Mouse (Mus musculus) heart, postnatal 14 days (tissue): Measurements from ENCODE around the gene Gata1. TPM values are rescaled to one million over a fixed set of nuclear protein-coding genes. Genes with fewer than 3 reads are reported as not detected.
"Not testable (repeated sequence)": the region's sequence is repeated elsewhere in the genome, so short reads cannot be mapped to it uniquely, and the experiment has no call there.

Experiments used
- DNase-seq, 2 experiments: peaks; one replicate each; pipeline ENCODE4 v3.0.0; 2021 to 2022
- intact Hi-C: fragments of 180-260 bp; cut with DNase I; formaldehyde crosslinking; loops from one replicate; pipeline ENCODE4 v1.15.1; 2025
- long read RNA-seq, 2 experiments: library from polyadenylated mRNA; stranded (forward); transcript quantifications; one replicate each; pipeline ENCODE4 v2.0.0; 2021
- total RNA-seq, 2 experiments: library from RNA; stranded (reverse); gene quantifications; 2 replicates each; pipeline ENCODE4 v1.2.3; 2021

Gata1 gene
- total RNA-seq: not detected
- long read RNA-seq, experiment 1, partial matches to known transcripts: 0 of 1 reads
- long read RNA-seq, experiment 1, other reads (novel, unspliced or antisense): 1 of 1 reads
- long read RNA-seq, experiment 2: 0 reads

DNA sequence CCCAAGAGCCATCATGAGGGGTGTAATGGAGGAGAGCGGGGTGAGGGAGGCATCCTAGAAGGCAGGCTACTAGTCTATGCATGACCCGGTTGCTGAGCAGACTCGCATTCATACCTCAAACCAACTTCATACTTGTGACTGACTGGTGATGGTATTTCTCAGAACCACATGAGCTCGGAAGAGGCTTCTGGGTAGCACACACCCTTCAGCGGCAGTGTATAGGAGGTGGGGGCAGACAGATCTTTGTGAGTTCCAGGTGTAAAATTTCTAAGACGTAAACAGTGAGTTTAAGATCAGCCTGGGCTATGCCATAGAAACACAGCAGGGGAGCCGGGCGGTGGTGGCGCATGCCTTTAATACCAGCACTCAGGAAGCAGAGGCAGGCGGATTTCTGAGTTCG is at the start of gene Gata1:
Gata1 (minus strand) TSS at position 180 of the 400 bp plus-strand sequence.
- no peak for DNase-seq
- intact Hi-C loops: no loop called here

DNA sequence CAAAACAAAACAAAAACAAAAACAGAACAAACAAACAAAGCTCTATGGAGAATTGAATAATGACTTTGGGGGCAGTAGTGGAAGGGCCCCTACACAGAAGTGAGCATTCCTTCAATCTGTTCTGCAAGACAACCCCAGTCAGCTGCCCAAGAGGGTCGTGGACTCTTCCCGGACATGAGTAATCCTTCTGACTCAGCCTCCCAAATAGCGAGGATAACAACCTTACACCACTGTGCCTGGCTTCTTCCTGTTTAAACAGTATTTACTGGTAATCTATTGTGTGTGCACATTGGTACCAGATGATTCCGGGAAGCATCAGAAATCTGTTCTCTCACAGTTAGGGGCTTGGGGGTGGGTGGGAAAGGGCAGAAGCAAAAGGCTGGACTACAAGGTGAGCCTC is 48.9 kb upstream of the Gata1 start:
- DNase-seq: no peak
- intact Hi-C loops: no loop called here

DNA sequence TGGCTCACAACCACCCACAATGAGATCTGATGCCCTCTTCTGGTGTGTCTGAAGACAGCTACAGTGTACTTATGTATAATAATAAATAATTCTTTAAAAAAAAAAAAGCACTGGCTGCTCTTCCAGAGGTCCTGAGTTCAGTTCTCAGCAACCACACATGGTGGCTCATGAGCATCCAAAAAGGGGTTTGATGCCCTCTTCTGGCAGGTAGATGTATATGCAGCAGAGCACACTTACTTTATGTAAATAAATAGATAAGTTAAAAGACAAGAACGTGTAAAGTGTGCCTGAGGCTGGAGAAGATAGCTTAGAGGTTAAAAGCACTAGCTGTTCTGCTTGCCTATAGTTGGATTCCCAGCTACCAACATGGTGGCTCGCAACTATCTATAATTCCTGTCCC is 46.9 kb upstream of the Gata1 start:
- DNase-seq: no peak
- intact Hi-C loops: no loop called here

DNA sequence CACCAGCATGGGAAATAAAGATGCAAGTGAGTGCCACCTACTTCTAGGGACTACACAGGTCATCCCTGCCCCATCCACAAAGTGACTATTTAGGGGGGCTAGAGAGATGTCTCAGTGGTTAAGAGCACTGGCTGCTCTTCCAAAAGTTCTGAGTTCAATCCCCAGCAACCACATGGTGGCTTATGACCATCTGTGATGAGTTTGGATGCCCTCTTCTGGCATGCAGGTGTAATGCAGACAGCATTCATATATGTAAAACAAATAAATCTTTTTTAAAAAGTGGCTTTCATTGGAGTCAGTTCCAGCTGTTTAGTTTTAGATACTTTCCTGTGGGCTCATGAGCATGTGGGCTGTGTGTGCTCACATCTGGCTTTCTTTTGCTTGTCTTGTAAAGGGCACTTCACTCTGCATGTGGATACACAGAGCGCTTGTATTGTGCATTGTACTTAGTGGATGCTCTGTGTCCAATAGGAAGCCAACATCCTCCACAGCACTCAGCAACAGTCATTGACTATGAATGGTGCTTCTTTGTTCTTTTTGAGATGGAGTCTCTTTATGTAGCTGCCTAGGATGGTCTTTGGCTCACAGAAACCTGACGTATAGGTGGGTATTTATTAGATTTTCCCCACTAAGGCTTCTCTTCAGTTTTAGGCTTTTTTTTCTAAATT is 42.4 kb upstream of the Gata1 start:
- intact Hi-C loops: no loop called here
- no peak for DNase-seq

DNA sequence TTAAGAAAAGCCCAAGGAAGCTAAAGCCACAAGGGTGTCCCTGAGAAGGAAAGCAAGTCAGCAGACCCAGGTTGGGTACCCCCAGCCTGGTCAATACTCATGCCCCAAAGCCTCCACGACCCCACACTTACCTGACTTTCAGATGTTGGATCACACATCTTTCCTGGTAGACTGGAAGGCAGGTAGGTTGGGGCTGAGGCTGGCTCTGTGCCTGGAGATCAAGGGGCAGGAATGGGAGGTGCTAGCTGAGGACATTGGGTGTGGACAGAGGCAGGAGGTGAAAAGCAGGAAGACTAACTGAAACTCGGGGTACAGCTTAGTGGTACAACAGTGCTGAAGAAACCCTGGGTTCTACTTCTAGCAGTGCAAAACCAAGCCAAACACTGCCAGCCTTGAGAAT is 40.4 kb upstream of the Gata1 start, which contains the start of gene Glod5:
Glod5 (minus strand) TSS at position 207 of the 400 bp plus-strand sequence.
- no peak for DNase-seq
- intact Hi-C loops: no loop called here

DNA sequence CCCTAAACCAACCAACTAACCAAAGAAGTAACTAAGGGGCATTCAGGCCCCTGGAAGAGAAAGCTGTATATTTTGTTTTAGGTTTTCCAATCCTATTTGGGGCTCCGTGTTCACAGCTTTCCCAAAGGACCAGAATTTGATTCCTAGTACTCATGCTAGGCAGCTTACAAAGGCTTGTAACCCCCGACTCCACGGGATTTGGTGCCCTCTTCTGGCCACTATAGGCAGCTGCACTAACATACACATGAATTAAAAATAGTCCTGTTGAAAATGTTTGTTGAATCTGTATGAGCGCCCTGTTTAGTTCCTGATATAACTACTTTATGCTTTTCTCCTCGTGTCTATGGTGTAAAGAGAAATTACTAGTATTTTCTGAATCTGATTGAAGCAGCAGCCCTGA is 39.3 kb upstream of the Gata1 start:
- intact Hi-C loops: loop anchor here (2.0 kb wide), 1 partner anchor 104 kb away; no protein-coding TSS in a partner anchor
- DNase-seq: peak; percentile 16 to 51

DNA sequence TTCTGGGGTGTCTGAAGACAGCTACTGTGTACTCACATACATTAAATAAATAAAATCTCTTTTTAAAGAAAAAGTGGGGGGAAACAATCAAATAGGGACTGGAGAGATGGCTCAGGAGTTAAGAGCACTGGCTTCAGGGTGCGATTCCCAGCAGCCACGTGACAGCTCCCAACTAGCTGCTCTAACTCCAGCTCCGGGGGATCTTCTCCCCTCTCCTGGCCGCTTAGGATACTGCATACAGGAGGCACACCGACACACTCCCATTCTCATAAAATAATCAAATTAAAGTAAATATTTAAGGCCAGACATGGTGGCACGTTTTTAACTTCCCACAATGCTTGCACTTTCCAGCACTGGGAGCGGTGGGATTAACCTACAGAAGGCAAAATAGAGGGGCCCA is 37.8 kb upstream of the Gata1 start:
- DNase-seq: peak in 1 of 2 experiments; percentile 12
- intact Hi-C loops: loop anchor here (2.0 kb wide), 1 partner anchor 103 kb away; no protein-coding TSS in a partner anchor

DNA sequence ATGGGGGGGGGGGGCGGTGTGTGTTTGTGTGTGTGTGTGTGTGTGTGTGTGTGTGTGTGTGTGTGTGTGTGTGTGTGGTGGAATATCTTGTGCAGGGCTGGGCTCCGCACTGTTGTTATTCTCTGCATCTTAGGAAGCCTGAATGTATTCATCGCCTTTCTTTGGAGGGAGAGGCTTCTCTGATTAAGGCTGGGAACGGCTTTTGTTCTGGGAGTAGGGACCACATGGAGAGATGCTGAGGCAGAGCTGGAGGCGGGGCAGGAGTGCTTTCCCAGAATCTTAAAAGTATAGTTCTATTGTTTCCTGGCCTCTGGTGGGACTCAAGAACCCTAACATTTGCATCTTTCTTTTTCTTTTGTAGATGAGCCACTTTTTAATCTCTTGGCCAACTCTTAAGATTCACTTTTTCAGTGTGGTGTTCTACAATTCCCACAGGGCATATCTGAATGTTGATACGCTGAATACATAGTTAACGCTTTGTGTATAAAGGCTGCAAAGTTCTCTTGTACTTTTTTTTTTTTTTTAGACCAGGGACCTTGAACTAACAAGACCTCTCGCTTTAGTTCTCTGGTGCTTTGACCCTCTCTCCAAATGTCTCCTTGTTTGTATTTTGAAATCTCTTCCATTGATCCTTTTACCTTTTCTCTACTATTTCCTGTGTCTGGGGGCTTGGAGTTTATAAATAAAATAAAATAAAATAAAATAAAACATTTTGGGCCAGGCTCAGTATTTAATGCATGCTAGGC is 35.9 kb upstream of the Gata1 start:
- intact Hi-C loops: no loop called here
- DNase-seq: no peak

DNA sequence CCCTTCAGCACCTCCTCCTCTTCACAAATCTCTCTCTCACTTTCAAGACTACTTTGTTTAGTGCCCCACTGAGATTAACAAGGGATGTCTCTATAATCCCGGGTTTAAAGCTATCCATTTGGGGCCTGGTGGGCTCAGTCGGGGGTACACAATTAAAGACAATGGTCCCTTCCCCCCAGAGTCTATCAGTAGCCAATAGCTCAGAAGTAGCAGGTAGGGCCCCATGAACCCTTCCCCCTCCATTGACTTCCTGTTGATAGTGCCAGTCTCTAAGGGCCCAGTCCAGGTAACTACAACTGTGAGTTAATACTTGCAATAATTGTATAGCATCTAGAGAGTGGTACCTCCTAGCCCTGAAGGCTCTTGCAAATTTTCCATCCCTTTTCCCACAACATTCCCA is 35.3 kb upstream of the Gata1 start:
- DNase-seq: no peak
- intact Hi-C loops: no loop called here

DNA sequence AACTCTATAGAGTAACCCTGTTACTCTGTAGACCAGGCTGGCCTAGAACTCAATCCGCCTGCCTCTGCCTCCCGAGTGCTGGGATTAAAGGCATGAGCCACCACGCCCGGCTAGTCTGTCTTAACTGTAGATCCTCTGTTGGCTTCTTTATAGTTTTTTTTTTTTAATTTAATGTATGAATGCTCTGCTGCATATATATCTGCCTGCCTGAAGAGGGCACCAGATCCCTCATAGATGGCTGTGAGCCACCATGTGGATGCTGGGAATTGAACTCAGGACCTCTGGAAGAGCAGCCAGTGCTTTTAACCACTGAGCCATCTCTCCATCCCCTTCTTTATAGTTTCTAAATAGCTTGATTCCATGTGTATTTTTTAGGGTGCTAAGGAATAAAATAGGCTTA is 31.5 kb upstream of the Gata1 start:
- intact Hi-C loops, DNase-seq: not testable (repeated sequence)

DNA sequence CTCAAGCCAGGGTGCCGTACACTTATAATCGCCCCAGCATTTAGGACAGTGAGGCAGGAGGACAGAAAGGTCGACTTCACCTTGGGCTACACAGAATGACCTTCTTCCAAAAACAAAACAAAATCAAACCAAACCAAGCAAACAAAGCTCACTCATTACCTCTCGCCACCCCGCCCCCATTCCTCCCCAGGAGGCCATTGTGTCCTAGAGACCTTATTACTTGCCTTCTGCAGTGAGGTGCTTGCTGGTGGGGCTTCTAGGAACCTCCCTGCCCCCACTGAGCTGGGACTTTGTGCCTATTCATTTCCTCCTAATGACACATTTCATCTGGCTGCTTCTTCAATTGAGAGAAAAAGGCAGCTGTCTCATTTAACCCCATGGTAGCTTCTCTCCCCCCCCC is 30.7 kb upstream of the Gata1 start:
- DNase-seq: no peak
- intact Hi-C loops: no loop called here

DNA sequence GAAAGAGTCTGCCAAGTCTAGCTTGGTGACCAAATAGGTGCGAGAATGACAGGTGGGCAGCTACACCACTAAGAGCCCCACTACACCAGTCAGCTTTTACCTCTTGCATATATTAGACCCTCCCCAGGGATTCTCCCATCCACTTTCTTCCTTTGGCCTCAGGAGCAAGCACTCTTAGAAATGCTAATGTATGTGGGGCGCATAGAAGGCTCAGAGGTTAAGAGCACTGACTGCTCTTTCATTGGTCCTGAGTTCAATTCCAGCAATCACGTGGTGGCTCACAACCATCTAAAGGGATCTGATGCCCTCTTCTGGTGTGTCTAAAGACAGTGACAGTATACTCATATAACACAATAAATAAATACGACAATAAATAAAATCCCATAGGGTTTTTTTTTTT is 25.1 kb upstream of the Gata1 start:
- intact Hi-C loops: no loop called here
- no peak for DNase-seq

DNA sequence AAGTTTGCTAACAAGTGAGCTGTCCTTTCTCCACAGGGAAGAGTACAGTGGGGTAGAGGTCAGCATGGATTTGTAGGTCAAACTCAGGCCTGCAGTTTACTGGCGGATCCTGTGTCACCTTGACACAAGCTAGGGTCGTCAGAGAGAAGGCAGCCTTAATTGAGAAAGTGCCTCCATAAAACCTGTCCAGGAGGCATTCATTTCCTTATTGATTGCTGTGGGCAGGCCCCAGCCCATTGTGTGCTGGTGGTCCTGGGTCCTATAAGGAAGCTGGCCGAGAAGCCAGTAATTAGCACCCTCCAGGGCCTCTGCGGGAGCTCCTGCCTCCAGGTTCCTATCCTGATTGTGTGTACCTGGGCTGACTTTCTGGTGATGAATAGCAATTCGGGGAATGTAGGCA is 24.1 kb upstream of the Gata1 start:
- intact Hi-C loops: no loop called here
- no peak for DNase-seq

DNA sequence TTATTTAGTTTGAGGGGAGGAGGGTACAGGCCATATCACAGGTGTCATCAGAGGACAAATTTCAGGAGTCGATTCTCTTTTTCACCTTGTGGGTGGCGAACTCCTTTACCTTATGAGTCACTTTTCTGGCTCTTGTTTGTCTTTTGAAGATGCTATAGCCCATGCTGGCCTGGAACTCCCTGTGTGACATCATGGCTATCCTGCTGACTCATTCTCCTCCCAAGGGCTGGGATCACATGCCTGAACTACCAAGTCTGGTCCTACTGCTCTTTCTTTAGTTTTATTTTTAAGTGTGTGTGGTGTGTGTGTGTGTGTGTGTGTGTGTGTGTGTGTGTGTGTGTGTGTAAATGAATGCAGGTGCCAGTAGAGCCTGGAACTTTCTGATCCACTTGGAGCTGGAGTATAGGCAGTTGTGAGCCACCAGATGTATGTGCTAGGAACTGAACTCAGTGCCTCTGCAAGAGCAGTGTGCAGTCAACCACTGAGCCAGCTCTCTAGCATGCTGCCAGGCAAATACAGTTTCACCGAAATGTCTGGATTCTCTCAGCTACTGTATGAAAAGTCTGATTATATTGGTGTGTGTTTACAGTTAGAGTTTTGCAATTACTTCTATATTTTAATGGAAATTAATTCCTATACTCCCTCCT is 22.8 kb upstream of the Gata1 start:
- intact Hi-C loops: no loop called here
- DNase-seq: no peak

DNA sequence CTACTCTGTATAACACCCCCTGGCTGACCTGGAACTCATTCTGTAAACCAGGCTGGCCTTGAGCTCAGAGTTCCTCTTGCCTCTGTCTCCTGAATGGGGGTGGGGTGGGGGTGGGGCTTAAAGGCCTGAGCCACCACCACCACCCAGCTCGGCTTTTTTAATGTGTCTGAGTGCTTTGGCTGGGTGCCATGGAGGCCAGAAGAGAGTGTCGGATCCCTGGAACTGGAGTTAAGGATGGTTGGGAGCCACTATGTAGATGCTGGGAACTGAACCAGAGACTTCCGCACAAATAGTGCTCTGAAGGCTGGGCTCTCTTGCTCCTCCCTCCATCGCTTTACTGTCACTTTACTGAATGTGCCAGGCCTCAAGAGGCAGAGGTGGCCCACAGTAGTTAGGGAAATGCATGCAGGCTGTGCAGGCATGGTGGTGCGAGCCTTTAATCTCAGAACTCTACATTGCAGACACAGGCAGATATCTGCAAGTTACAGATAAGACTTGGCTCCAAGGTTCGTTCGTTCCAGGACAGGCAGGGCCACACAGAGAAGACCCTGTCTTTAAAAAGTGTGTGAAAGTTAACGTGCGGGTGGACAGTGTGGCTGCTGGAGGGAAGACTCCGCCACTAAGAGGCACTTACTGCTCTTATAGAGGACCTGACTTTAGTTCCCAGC is 15.3 kb upstream of the Gata1 start:
- DNase-seq: no peak
- intact Hi-C loops: no loop called here

DNA sequence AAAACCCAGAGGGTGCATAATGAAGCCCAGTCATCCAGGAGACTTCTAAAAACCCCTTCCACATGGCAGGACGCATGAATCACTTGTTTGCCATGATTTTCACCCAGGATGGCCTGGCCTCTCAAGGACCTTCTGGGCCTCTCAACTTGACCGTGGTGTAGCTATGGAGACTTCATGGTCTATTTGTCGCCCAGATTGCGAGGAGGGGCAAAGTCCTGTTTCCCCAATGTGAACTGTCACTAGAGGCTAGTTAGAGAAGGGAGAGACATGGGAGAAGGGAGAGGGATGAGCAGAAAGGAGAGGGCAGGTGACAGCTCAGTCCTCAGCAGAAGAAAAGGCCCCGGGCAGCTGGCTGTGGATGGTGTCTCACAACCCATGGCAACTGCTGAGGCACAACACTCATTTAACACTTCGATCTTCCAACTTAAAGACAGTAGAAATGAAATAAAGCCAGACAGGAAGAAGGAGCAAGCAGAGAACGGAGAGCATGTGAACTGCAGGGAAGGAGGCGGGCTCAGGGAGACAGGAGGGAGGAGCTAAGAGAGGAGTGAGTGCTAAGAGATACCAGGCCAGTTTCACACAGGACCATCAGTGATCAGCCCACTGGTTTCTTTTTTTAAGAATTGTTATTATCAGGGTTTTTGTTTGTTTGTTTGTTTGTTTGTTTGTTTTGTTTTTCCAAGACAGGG is 14.7 kb upstream of the Gata1 start:
- intact Hi-C loops: no loop called here
- DNase-seq: no peak

DNA sequence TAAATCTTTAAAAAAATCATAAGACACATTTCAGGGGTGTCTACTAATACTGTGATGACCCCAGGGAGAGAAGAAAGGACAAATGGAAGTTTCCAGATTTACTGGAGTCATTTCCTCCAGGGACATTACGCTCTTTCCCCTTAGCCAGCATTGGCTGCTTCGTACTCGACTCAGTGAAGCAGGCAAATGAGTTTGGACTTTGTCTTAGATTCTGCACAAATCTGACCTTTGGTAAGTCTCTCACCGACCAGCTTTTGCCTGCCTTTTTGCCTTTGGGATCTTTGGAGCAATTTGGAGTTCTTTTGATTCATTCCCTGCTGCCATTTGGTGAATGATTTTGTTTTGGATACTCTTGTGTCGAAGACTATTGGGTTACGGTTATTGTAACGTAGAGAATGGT is 3.5 kb upstream of the Gata1 start:
- intact Hi-C loops: no loop called here
- no peak for DNase-seq

DNA sequence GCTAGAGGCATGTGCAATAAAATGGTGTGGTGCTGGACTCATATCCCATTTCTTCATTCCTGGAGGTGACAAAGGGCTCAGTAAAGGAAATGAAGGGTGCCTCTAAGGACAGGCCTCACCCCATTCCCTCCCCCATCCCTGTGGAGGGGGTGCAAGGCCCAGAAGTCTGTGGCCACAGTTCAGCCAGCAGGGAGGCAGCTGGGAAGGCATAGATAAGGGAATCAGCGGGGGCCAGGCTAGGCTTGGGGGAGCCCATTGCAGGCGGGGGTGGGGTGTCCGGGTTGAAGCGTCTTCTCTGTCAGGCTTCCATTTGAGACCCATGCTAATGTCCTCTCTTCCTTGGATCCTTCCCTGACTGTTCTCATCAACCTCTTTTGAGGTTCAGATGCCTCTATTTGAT is 6.6 kb downstream of the Gata1 start:
- intact Hi-C loops: no loop called here
- DNase-seq: no peak

DNA sequence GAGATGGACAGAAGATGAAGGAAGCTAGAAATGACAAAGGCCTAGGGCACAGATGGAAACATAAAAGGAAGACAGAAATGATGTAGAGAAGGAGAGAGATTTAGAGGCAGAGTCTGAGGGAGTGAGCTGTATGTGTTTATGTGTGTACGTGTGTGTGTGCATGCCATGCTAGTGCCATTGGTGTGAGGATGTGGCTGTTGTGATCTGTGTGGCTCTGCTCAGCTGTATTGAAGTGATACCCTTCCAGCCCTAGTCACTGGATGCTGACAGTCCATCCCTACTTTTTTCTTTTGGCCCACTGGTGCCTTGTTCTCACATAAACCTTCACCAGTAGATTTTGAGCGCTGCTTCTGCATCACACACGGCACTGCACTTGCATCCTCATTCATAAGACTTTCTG is 9.0 kb downstream of the Gata1 start:
- intact Hi-C loops: no loop called here
- DNase-seq: no peak

DNA sequence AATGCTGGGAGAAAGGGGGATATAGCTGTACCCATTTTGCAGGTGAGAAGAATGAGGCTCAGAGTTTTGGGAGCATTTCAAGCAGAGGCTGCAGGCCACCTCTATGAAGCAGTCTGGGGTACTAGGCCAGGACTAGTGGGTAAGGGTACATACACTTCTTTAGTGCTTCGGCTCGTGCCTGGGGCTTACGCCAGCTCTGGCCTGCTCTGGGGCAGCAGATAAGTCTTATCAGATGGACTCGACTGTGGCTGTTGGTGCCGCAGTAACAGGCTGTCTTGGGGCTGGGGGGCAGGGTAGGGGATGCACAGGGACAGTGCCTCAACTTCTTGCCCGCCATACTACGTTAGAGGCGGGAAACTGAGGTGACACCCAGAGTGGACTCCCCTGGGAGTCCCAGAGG is 9.6 kb downstream of the Gata1 start:
- no peak for DNase-seq
- intact Hi-C loops: no loop called here
